8 mouse cellular contexts compared by ENCODE assay signal in genomic region chr10:17947175-17947906, GRCm38 (mm10). TPM values are rescaled to one million over a fixed set of nuclear protein-coding genes. Genes with fewer than 3 reads are reported as not detected.
A peak's percentile ranks its signal among the peaks of the same experiment; 100 is the strongest.
DNase-seq lines count a peak whose midpoint lies in the region; ATAC-seq lines count a peak whose summit lies in the region.

No protein-coding gene starts in this region.

- H3K9me3 ChIP-seq in hindbrain, embryonic 10.5 days, result no peaks in the 10 kb centered on the region

- H3K36me3 ChIP-seq in hindbrain, embryonic 10.5 days, result peaks cover 7% of the 10 kb centered on the region; the same call in 1 of the 2 replicates

- no peaks in the 10 kb centered on the region for H3K27me3 ChIP-seq in hindbrain, embryonic 10.5 days (ENCODE audit: insufficient read depth, poor library complexity, severe bottlenecking)

- peak overlapping the region; percentile 88 for H3K4me3 ChIP-seq in hindbrain, embryonic 10.5 days

- WGBS in hindbrain, embryonic 10.5 days, result under 1% methylated on average over 105 of the region's 110 CpGs

- ATAC-seq in frontal cortex, adult (ENCODE audit: low TSS enrichment), result peak; percentile 56

- peak overlapping the region; percentile 92 for H3K27ac ChIP-seq in hindbrain, embryonic 10.5 days

- H3K4me1 ChIP-seq in hindbrain, embryonic 10.5 days (replicated peaks), result peaks cover 17% of the 10 kb centered on the region

- peak; percentile 70 for DNase-seq in Muller cell, postnatal 12 days (ENCODE audit: inconsistent ontology term)
- peak; percentile 66 for DNase-seq in cerebellum, adult 9-10 months
- DNase-seq in hindbrain, embryonic 10.5 days (ENCODE audit: low spot score), result peak; percentile 60
- DNase-seq in layer of hippocampus, postnatal 14 days (ENCODE audit: low spot score in 2 of 2), result peak; percentile 49 to 58
- peak; percentile 80 for DNase-seq in lung, postnatal 10 days
- peak; percentile 21 for DNase-seq in ovary, postnatal 10 days (ENCODE audit: low spot score)
- peak; percentile 69 for DNase-seq in thymus, postnatal 0 days (ENCODE audit: low spot score)

RNA-seq across cellular contexts. Expression of gene Heca, which starts 0.5 kb away (rescaled TPM):
- polyA plus RNA-seq in hindbrain, embryonic 10.5 days (2016; fragmentation: Nextera tagmentation; extraction: Ambion mirVana), result 3.3 TPM in 2 replicates
- total RNA-seq in layer of hippocampus, postnatal 14 days (2021), result 10 to 100 TPM; 28.0 to 33.0 TPM
- 5.5 and 6.7 TPM in 2 replicates for polyA plus RNA-seq in thymus, postnatal 0 days (2015; fragmentation: Nextera tagmentation; extraction: Ambion mirVana)

Comparison
In these comparisons a context has a peak if more than half of its experiments do, and no peak if none do; other contexts are left out.
1. Peak in every context shown above with its lines: DNase-seq, ATAC-seq, H3K4me3 ChIP-seq and H3K27ac ChIP-seq.
2. DNase-seq: peak in every context shown above with its lines; median percentile 80 in lung, postnatal 10 days; 70 in Muller cell, postnatal 12 days; 69 in thymus, postnatal 0 days; 66 in cerebellum, adult 9-10 months; 60 in hindbrain, embryonic 10.5 days; 54 in layer of hippocampus, postnatal 14 days; 21 in ovary, postnatal 10 days.